Mouse (Mus musculus): ENCODE data around the gene Fam180a. TPM values are rescaled to one million over a fixed set of nuclear protein-coding genes. Genes with fewer than 3 reads are reported as not detected.
"Not testable (repeated sequence)": the region's sequence is repeated elsewhere in the genome, so short reads cannot be mapped to it uniquely, and the experiment has no call there.

The Fam180a gene
- polyA plus RNA-seq (2015; fragmentation: Nextera tagmentation; extraction: Ambion mirVana), result 1.8 and 2.1 TPM in 2 replicates

DNA sequence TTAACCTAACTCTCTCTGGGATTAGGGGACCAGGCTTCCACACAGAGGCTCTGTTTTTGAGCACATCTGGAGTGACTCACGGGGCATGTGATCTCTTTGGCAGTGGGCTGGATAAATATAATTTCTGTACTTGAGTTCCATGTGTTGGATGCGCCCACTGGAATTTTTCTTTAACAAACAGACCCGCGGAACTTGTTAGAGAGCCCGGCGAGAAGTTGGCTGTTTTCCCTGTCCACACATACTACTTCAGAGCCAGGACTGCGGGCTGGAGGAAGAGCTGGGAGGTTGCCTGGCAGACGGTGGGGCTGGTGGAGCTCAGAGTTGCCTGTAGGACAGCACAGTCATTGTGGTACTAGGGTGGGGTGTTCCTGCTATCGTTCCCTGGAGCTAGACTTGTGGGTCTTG, at the start of gene Fam180a:
Gene Fam180a, minus strand, starts transcription at position 31 of the 405 bp plus-strand sequence.
- H3K4me3 ChIP-seq (ENCODE audit: low read length), result no peak within 1 kb of the TSS
- H3K9ac ChIP-seq (ENCODE audit: low read depth, low read length), result no peak within 1 kb of the TSS
- no peaks in the 10 kb centered on the region for H3K27me3 ChIP-seq (replicated peaks; ENCODE audit: control insufficient read depth, insufficient read depth, low read length)
- ATAC-seq, result peak; percentile 50; the same call in 1 of the 2 replicates
- 38% methylated on average over 9 of the region's 9 CpGs for WGBS
- 0 out of 2 replicates have a peak within 1 kb of the TSS, but pooled peaks have one; percentile 52 for H3K27ac ChIP-seq (ENCODE audit: low read length)
- 0 out of 2 replicates have a peak, but pooled peaks cover 7% of the 10 kb centered on the region for H3K4me1 ChIP-seq (ENCODE audit: control insufficient read depth, insufficient read depth, low read length)
- no peaks in the 10 kb centered on the region for H3K36me3 ChIP-seq (ENCODE audit: control insufficient read depth, insufficient read depth, low read length)
- no peaks in the 10 kb centered on the region for H3K9me3 ChIP-seq (ENCODE audit: control insufficient read depth, low read length)
- H3K4me2 ChIP-seq (ENCODE audit: low read depth, low read length), result no peak within 1 kb of the TSS

- no peaks in the 10 kb centered on the region for H3K4me1 ChIP-seq (ENCODE audit: control insufficient read depth, insufficient read depth, low read length)
- H3K4me2 ChIP-seq (ENCODE audit: low read depth, low read length), result no peak overlapping the region
- H3K9me3 ChIP-seq (ENCODE audit: control insufficient read depth, low read length), result no peaks in the 10 kb centered on the region
- H3K9ac ChIP-seq (ENCODE audit: low read depth, low read length), result no peak overlapping the region
- 92% methylated on average over 10 of the region's 10 CpGs for WGBS
- H3K27ac ChIP-seq (ENCODE audit: low read length), result no peak overlapping the region
- ATAC-seq, result no peak
- no peaks in the 10 kb centered on the region for H3K36me3 ChIP-seq (ENCODE audit: control insufficient read depth, insufficient read depth, low read length)
- H3K27me3 ChIP-seq (replicated peaks; ENCODE audit: control insufficient read depth, insufficient read depth, low read length), result no peaks in the 10 kb centered on the region
- H3K4me3 ChIP-seq (ENCODE audit: low read length), result no peak overlapping the region
Observed at GRCm38 (mm10) chr6:35374052-35374451, 48.1 kb upstream of the Fam180a start.

- no peaks in the 10 kb centered on the region for H3K36me3 ChIP-seq (ENCODE audit: control insufficient read depth, insufficient read depth, low read length)
- no peak overlapping the region for H3K27ac ChIP-seq (ENCODE audit: low read length)
- no peaks in the 10 kb centered on the region for H3K9me3 ChIP-seq (ENCODE audit: control insufficient read depth, low read length)
- no peak overlapping the region for H3K4me3 ChIP-seq (ENCODE audit: low read length)
- ATAC-seq, result no peak
- H3K9ac ChIP-seq (ENCODE audit: low read depth, low read length), result no peak overlapping the region
- H3K4me2 ChIP-seq (ENCODE audit: low read depth, low read length), result no peak overlapping the region
- H3K27me3 ChIP-seq (replicated peaks; ENCODE audit: control insufficient read depth, insufficient read depth, low read length), result no peaks in the 10 kb centered on the region
- no peaks in the 10 kb centered on the region for H3K4me1 ChIP-seq (ENCODE audit: control insufficient read depth, insufficient read depth, low read length)
- WGBS, result 95% methylated on average over 7 of the region's 7 CpGs
Observed at GRCm38 (mm10) chr6:35370356-35370755, 44.4 kb upstream of the Fam180a start.

DNA sequence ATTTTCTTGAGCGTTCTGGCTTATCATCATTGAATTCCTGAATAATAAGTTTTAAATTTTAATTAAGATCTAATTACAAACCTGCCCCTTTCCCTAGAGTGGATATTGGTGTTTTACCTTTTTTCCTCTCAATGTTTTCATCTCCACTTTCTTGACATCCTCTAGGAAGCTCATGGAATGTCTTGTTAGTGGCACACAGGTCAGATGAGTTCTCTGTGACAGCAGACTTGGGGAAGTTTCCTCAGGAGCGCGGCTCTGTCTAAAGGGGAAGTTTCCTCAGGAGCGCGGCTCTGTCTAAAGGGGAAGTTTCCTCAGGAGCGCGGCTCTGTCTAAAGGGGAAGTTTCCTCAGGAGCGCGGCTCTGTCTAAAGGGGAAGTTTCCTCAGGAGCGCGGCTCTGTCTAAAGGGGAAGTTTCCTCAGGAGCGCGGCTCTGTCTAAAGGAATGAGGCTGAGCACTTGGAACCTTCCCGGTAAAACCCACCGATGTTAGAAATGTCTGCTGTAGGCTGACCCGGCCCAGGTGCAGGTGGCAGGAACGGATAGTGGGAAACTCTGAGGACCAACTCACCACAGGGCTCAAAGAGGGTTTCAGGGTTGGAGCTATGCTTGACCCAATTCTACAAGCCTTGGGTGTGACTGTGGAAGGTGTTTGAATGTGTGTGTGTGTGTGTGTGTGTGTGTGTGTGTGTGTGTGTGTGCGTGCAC, 43.8 kb upstream of the Fam180a start:
- H3K4me1 ChIP-seq (ENCODE audit: control insufficient read depth, insufficient read depth, low read length); H3K27ac ChIP-seq (ENCODE audit: low read length); H3K27me3 ChIP-seq (replicated peaks; ENCODE audit: control insufficient read depth, insufficient read depth, low read length); H3K4me3 ChIP-seq (ENCODE audit: low read length); H3K9me3 ChIP-seq (ENCODE audit: control insufficient read depth, low read length); H3K4me2 ChIP-seq (ENCODE audit: low read depth, low read length); H3K36me3 ChIP-seq (ENCODE audit: control insufficient read depth, insufficient read depth, low read length); ATAC-seq; H3K9ac ChIP-seq (ENCODE audit: low read depth, low read length): not testable (repeated sequence)
- 82% methylated on average over 15 of the region's 18 CpGs for WGBS

- ATAC-seq, result no peak
- Histone ChIP-seq H3K9me3 (ENCODE audit: control insufficient read depth, low read length) (no peaks in the 10 kb centered on the region), H3K27ac (ENCODE audit: low read length) (no peak overlapping the region), H3K9ac (ENCODE audit: low read depth, low read length) (no peak overlapping the region), H3K36me3 (ENCODE audit: control insufficient read depth, insufficient read depth, low read length) (no peaks in the 10 kb centered on the region), H3K4me3 (ENCODE audit: low read length) (no peak overlapping the region), H3K4me2 (ENCODE audit: low read depth, low read length) (no peak overlapping the region), H3K4me1 (ENCODE audit: control insufficient read depth, insufficient read depth, low read length) (no peaks in the 10 kb centered on the region), H3K27me3 (replicated peaks; ENCODE audit: control insufficient read depth, insufficient read depth, low read length) (no peaks in the 10 kb centered on the region)
- 50% methylated on average over 9 of the region's 9 CpGs for WGBS
Observed at GRCm38 (mm10) chr6:35362596-35362995, 36.7 kb upstream of the Fam180a start.

DNA sequence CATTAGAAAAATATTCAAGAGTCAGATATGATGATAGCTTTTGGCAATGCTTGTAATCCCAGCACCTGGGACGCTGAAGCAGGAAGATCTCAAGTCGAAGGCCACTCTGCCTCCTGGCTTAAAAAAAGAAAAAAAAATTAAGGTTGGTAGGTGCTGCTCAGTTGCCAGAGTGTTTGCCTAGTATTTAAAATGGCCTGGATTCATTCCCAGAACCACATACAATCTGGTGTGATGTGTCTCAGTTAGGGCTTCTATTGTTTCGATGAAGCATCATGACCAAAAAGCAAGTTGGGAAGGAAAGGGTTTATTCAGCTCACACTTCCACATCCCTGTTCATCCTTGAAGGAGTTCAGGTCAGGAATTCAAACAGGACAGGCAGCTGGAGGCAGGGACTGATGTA, 29.4 kb upstream of the Fam180a start:
- Histone ChIP-seq H3K9me3 (ENCODE audit: control insufficient read depth, low read length) (no peaks in the 10 kb centered on the region), H3K27me3 (replicated peaks; ENCODE audit: control insufficient read depth, insufficient read depth, low read length) (no peaks in the 10 kb centered on the region), H3K27ac (ENCODE audit: low read length) (no peak overlapping the region), H3K4me3 (ENCODE audit: low read length) (no peak overlapping the region), H3K4me1 (ENCODE audit: control insufficient read depth, insufficient read depth, low read length) (0 out of 2 replicates have a peak, but pooled peaks cover 3% of the 10 kb centered on the region), H3K4me2 (ENCODE audit: low read depth, low read length) (no peak overlapping the region), H3K9ac (ENCODE audit: low read depth, low read length) (no peak overlapping the region), H3K36me3 (ENCODE audit: control insufficient read depth, insufficient read depth, low read length) (no peaks in the 10 kb centered on the region)
- 92% methylated on average over 3 of the region's 3 CpGs for WGBS
- no peak for ATAC-seq

- H3K4me1 ChIP-seq (ENCODE audit: control insufficient read depth, insufficient read depth, low read length), result peaks cover 6% of the 10 kb centered on the region; the same call in 1 of the 2 replicates
- no peak for ATAC-seq
- H3K9me3 ChIP-seq (ENCODE audit: control insufficient read depth, low read length), result no peaks in the 10 kb centered on the region
- H3K27ac ChIP-seq (ENCODE audit: low read length), result no peak overlapping the region
- H3K27me3 ChIP-seq (replicated peaks; ENCODE audit: control insufficient read depth, insufficient read depth, low read length), result no peaks in the 10 kb centered on the region
- H3K36me3 ChIP-seq (ENCODE audit: control insufficient read depth, insufficient read depth, low read length), result no peaks in the 10 kb centered on the region
- WGBS, result 30% methylated on average over 6 of the region's 6 CpGs
- no peak overlapping the region for H3K9ac ChIP-seq (ENCODE audit: low read depth, low read length)
- H3K4me2 ChIP-seq (ENCODE audit: low read depth, low read length), result no peak overlapping the region
- H3K4me3 ChIP-seq (ENCODE audit: low read length), result no peak overlapping the region
Observed at GRCm38 (mm10) chr6:35354622-35354998, 28.7 kb upstream of the Fam180a start.

- H3K4me2 ChIP-seq (ENCODE audit: low read depth, low read length), result no peak overlapping the region; the same call in 1 of the 2 replicates
- H3K27me3 ChIP-seq (replicated peaks; ENCODE audit: control insufficient read depth, insufficient read depth, low read length), result no peaks in the 10 kb centered on the region
- peaks cover 6% of the 10 kb centered on the region; the same call in 1 of the 2 replicates for H3K4me1 ChIP-seq (ENCODE audit: control insufficient read depth, insufficient read depth, low read length)
- H3K36me3 ChIP-seq (ENCODE audit: control insufficient read depth, insufficient read depth, low read length), result no peaks in the 10 kb centered on the region
- H3K4me3 ChIP-seq (ENCODE audit: low read length), result no peak overlapping the region
- H3K27ac ChIP-seq (ENCODE audit: low read length), result no peak overlapping the region
- 27% methylated on average over 17 of the region's 18 CpGs for WGBS
- no peak overlapping the region for H3K9ac ChIP-seq (ENCODE audit: low read depth, low read length)
- no peaks in the 10 kb centered on the region for H3K9me3 ChIP-seq (ENCODE audit: control insufficient read depth, low read length)
- no peak for ATAC-seq
Observed at GRCm38 (mm10) chr6:35353846-35354621, 28.1 kb upstream of the Fam180a start.

DNA sequence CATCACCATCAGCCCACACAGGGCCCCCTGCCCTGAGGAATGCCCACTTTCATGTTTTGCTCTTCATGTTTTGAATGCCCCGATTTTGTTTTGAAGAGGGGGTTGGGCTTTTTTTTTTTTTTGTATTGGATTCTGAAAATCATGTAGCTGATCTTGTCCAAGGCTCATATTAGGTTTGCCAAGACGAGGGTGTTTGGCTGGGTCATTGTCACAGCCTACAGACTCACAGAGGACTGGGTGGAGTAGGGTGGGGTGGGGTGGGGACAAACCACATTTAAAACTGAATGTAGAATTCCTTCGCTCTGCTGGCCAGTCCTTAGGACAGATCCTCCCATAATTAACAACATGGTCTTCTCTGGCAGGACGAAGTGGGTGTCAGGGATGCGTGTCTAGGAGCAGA, 27.5 kb upstream of the Fam180a start:
- Histone ChIP-seq H3K4me3 (ENCODE audit: low read length) (no peak overlapping the region), H3K4me2 (ENCODE audit: low read depth, low read length) (no peak overlapping the region), H3K9me3 (ENCODE audit: control insufficient read depth, low read length) (no peaks in the 10 kb centered on the region), H3K27ac (ENCODE audit: low read length) (no peak overlapping the region), H3K27me3 (replicated peaks; ENCODE audit: control insufficient read depth, insufficient read depth, low read length) (no peaks in the 10 kb centered on the region), H3K36me3 (ENCODE audit: control insufficient read depth, insufficient read depth, low read length) (no peaks in the 10 kb centered on the region), H3K4me1 (ENCODE audit: control insufficient read depth, insufficient read depth, low read length) (peaks cover 6% of the 10 kb centered on the region; the same call in 1 of the 2 replicates), H3K9ac (ENCODE audit: low read depth, low read length) (no peak overlapping the region)
- WGBS, result 71% methylated on average over 5 of the region's 5 CpGs
- no peak for ATAC-seq

Measured in intestine, embryonic 16.5 days (tissue).